Mouse (Mus musculus) heart, adult 2 months (tissue): ENCODE data around the gene Wipi2. TPM values are rescaled to one million over a fixed set of nuclear protein-coding genes. Genes with fewer than 3 reads are reported as not detected.

Experiments
- DNase-seq, 2 experiments: peaks; one replicate each; pipeline ENCODE4 v3.0.0; 2021
- H3K27ac ChIP-seq: fragments of 200-600 bp; 2 replicates; pipeline ENCODE4 v1.8.1; 2022
- H3K27me3 ChIP-seq: fragments of 200-500 bp; 2 replicates; pipeline ENCODE4 v1.6.1; 2012; ENCODE audit warnings: mild to moderate bottlenecking, low read length, inconsistent platforms, mixed read lengths; ENCODE audit not compliant: control insufficient read depth, insufficient read depth
- H3K36me3 ChIP-seq: fragments of 200-500 bp; 2 replicates; pipeline ENCODE4 v1.6.1; 2012; ENCODE audit warnings: low read length, inconsistent platforms; ENCODE audit not compliant: control insufficient read depth, insufficient read depth
- H3K4me1 ChIP-seq: fragments of 200-500 bp; 2 replicates; pipeline ENCODE4 v1.6.1; 2011; ENCODE audit warnings: low read length; ENCODE audit not compliant: control insufficient read depth, insufficient read depth
- H3K4me3 ChIP-seq: fragments of 200-600 bp; 2 replicates; pipeline ENCODE4 v1.8.1; 2022
- H3K79me2 ChIP-seq: fragments of 200-500 bp; replicated peaks from 2 replicates; pipeline ENCODE4 v1.6.1; 2012; ENCODE audit warnings: mild to moderate bottlenecking, inconsistent platforms, low read length, moderate library complexity, mixed read lengths; ENCODE audit not compliant: control insufficient read depth, insufficient read depth
- H3K9ac ChIP-seq: fragments of 200-500 bp; 2 replicates; pipeline ENCODE4 v1.6.1; 2012; ENCODE audit warnings: low read depth, mild to moderate bottlenecking, control low read depth, inconsistent platforms, low read length, mixed read lengths
- CTCF ChIP-seq: fragments of 200-600 bp; IDR thresholded peaks from 2 replicates; pipeline ENCODE4 v1.8.1; 2022; ENCODE audit warnings: antibody characterized with exemption, mild to moderate bottlenecking, moderate library complexity
- EP300 ChIP-seq: fragments of 200-500 bp; IDR thresholded peaks from 2 replicates; pipeline ENCODE4 v1.6.1; 2011; ENCODE audit warnings: low read depth, low read length, control low read depth; ENCODE audit not compliant: insufficient read depth
- POLR2A ChIP-seq: fragments of 200-500 bp; IDR thresholded peaks from 2 replicates; pipeline ENCODE4 v1.6.1; 2011; ENCODE audit warnings: mild to moderate bottlenecking, low read depth, low read length, control low read depth; ENCODE audit not compliant: insufficient read depth
- WGBS: fragments of 180-500 bp; shearing (Covaris S2); methylation state at CpG from one replicate; pipeline ENCODE4 v1.1.7; 2018; 5-methylcytosine and 5-hydroxymethylcytosine counted together
- intact Hi-C: fragments of 180-260 bp; cut with DNase I; formaldehyde crosslinking; loops from one replicate; pipeline ENCODE4 v1.15.1; 2025
- polyA plus RNA-seq: library from polyadenylated mRNA; depleted of rRNA; stranded (reverse); fragments of >200 nt; gene quantifications from 2 replicates; pipeline ENCODE4 v1.2.3, GENCODE M21; 2012
- total RNA-seq, 2 experiments: library from RNA; stranded (reverse); gene quantifications; 2 replicates each; pipeline ENCODE4 v1.2.3; 2021

Wipi2 gene
- total and polyA plus RNA-seq, 3 experiments, result 24.1 to 43.0 (median 33.2) TPM

DNA sequence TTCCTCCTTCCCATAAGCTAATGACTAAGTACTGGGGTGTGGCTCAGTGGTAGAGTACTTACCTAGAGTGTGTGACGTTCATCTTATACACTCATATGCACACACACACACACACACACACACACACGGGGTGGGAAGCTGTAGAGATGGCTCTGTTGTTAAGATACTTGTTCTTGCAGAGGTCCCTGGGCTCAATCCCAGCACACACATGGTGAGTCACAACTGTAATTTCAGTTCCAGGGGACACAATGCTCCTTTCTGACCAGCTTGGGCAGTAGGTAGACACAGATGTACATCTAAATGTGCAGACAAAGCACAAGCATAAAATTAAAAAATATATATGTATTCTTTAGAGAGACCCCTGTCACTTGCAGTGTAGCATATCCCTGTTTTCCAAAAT lies 70.2 kb downstream of the Wipi2 start:
- Histone ChIP-seq H3K79me2 (no peaks in the 10 kb centered on the region), H3K4me3 (no peak overlapping the region), H3K27ac (no peak overlapping the region), H3K9ac (no peak overlapping the region), H3K4me1 (no peaks in the 10 kb centered on the region), H3K27me3 (peaks cover 6% of the 10 kb centered on the region), H3K36me3 (no peaks in the 10 kb centered on the region)
- WGBS, result 54% methylated on average over 2 of the region's 2 CpGs
- TF ChIP-seq EP300, result no peak
- TF ChIP-seq CTCF, result no peak
- no peak for TF ChIP-seq POLR2A
- DNase-seq, result no peak
- intact Hi-C loops, result no loop called here

DNA sequence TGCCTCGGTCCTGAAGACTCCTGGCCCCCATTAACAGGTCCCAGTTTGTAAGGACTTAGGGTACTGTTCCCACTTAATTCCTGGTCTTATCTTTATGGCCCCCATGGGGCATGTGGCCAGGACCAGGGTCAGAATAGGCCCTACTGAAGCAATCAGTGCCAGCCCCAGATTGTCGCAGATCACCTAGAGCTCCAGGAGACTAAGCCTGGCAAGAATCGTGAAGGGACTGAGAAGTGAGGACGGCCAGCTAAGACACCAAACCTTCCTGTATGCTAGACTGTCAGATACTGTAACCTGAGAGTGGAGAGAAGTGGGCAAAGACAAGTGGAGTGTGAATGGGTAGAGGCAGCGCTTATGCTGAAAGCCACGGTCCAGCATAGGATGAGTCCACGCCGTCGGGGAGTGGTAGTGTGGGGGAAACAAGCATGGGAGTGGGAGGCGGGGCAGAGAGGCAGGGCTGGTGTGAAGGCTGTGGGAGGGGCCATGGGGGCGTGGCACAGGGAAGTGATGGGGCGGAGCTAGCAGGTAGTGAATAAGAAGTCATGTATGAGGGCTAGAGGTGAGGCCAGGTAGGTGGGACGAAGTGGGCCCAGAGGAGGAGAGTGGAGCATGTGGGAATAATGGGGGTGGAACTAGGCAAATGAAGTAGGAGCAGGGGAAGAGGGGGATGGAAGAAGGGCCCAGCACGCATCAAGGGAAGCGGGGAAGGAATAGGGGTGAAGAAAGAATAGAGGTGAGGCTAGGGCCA lies 73.5 kb downstream of the Wipi2 start:
- no peak overlapping the region for H3K27ac ChIP-seq
- WGBS, result 10% methylated on average over 15 of the region's 15 CpGs
- intact Hi-C loops, result no loop called here
- H3K9ac ChIP-seq, result no peak overlapping the region
- H3K27me3 ChIP-seq, result peaks cover 5% of the 10 kb centered on the region
- no peak for DNase-seq
- no peaks in the 10 kb centered on the region for H3K4me1 ChIP-seq
- TF ChIP-seq POLR2A (no peak), CTCF (no peak), EP300 (no peak)
- H3K4me3 ChIP-seq, result no peak overlapping the region
- H3K36me3 ChIP-seq, result no peaks in the 10 kb centered on the region
- H3K79me2 ChIP-seq, result no peaks in the 10 kb centered on the region

DNA sequence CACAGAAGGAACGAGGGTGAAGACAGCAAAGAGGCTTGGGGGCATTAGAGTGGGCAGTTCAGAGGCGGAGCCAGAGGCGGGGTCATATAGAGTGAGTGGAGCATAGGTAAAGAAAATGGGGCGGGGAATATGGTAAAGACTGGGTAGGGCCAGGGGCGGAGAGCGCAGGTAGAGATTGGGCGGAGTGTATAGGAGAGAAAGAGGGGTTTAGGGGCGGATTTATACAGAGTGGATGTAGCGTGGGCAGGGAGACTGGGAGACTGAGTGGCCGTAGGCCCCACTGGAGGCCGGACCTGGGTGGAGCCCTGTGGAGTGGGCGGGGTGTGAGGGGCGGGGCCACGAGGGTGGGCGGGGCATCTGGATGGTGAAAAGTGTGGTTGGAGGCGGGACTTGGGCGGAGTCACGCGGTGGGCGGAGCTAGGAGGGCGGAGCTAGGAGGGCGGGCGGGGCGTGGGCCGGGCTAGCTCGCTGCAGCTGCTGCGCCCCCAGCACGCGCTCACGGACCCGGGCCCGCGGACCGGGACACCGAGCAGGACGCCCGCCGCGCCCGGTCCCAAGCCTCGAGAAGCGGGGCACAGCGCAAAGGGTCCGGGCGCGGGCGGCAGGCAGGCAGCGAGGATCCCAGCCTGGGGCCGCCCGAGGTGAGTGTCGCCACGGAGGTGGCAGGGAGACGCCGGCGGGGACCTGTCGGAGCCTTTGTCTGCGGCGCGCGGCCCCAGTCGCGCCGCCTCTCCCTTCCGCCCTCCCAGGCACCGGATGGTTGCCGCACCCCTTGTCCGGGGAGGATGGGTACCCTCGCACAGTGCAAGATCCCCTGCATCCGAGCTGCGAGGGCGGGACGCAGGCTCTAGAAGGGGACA lies 74.4 kb downstream of the Wipi2 start:
- TF ChIP-seq CTCF, result no peak
- no peak for TF ChIP-seq EP300
- no peak for TF ChIP-seq POLR2A
- peaks cover 5% of the 10 kb centered on the region for H3K27me3 ChIP-seq
- no peak overlapping the region for H3K27ac ChIP-seq
- H3K36me3 ChIP-seq, result no peaks in the 10 kb centered on the region
- intact Hi-C loops, result no loop called here
- H3K79me2 ChIP-seq, result no peaks in the 10 kb centered on the region
- DNase-seq, result no peak
- WGBS, result under 1% methylated on average over 59 of the region's 72 CpGs
- 0 out of 2 replicates have a peak overlapping the region, but pooled peaks have one; percentile 9 for H3K9ac ChIP-seq
- no peaks in the 10 kb centered on the region for H3K4me1 ChIP-seq
- H3K4me3 ChIP-seq, result peak overlapping the region; percentile 46

DNA sequence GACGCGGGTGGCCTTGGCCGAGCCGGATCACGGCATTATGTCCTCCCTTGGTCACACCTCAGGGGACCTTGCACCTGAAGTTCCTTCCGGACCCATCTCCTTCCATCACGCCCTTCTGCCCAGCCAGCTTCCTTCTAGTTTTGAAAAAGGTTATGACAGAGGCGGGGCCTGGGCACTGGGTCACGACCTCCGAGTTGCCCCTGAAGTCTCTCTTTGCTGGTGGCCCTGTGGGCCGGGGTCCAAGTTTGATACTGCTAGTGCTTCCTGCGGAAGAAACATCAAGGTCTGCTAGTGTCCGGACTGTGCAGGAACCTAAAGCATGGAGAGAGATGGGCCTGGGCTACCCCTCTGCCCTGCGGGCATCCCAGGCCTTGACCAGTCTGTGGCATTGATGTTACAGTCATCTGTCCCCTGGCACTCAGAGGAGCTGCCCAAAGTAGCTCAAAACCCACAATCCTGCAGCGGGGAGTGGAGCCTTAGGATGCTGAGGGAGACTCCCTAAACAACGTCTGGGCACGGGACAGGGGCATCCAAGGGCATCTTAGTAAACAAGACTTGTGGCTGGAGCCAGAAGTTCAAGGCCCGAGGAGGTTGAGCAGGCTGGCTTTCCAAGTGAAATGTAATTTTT lies 75.1 kb downstream of the Wipi2 start:
- no peaks in the 10 kb centered on the region for H3K36me3 ChIP-seq
- H3K4me3 ChIP-seq, result peak overlapping the region; percentile 46
- TF ChIP-seq CTCF, result no peak
- TF ChIP-seq POLR2A, result no peak
- no peak for TF ChIP-seq EP300
- H3K9ac ChIP-seq, result no peak overlapping the region
- no peak overlapping the region for H3K27ac ChIP-seq
- no peaks in the 10 kb centered on the region for H3K4me1 ChIP-seq
- intact Hi-C loops, result no loop called here
- H3K79me2 ChIP-seq, result no peaks in the 10 kb centered on the region
- no peak for DNase-seq
- peaks cover 5% of the 10 kb centered on the region for H3K27me3 ChIP-seq
- 23% methylated on average over 18 of the region's 18 CpGs for WGBS

DNA sequence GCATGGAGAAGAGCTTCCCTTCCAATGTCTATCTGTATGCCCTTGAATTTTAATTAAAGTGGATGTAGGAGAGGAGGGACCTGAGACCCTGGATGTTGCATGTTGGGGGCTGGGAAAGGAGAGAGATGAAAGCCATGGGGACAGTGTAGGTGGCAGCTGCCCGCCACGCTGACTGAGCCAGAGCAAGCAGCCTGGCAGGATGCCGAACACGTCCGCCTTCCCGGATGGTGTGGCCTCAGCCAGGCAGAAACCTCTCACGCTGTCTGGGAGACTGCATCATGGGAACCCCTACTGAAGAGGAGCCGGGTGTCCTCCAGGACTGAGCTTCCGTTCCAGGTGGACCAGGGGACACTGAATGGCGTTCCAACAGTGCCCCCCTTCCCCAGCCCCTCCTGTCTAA lies 76.1 kb downstream of the Wipi2 start:
- intact Hi-C loops, result no loop called here
- no peak overlapping the region for H3K9ac ChIP-seq
- no peak overlapping the region for H3K4me3 ChIP-seq
- peaks cover 3% of the 10 kb centered on the region for H3K27me3 ChIP-seq
- no peaks in the 10 kb centered on the region for H3K36me3 ChIP-seq
- TF ChIP-seq CTCF, result no peak
- no peak for TF ChIP-seq EP300
- TF ChIP-seq POLR2A, result no peak
- no peak overlapping the region for H3K27ac ChIP-seq
- H3K4me1 ChIP-seq, result no peaks in the 10 kb centered on the region
- H3K79me2 ChIP-seq, result no peaks in the 10 kb centered on the region
- no peak for DNase-seq
- WGBS, result 76% methylated on average over 10 of the region's 10 CpGs

DNA sequence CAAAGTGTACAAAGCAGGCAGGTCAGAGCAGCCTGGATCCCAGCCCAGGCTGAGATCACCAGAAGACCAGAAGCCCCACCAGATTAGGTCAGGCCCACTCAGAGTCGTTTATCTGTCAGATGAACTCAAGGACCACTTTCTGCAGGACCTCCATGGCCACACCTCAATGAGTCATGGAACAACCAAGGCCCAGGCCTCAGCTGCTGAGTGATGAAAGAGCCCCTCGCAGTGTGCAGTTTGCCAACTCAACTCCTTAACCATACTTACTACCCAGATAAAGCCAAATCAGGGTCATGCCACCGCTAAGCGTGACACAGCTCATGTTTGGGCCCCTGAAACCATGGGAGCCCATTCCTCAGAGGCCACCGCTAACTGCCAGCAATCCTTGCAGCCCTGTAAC lies 80.2 kb downstream of the Wipi2 start:
- TF ChIP-seq CTCF (no peak), EP300 (no peak), POLR2A (no peak)
- no peak overlapping the region for H3K9ac ChIP-seq
- 75% methylated on average over 5 of the region's 5 CpGs for WGBS
- intact Hi-C loops, result no loop called here
- no peaks in the 10 kb centered on the region for H3K36me3 ChIP-seq
- no peak overlapping the region for H3K27ac ChIP-seq
- no peaks in the 10 kb centered on the region for H3K27me3 ChIP-seq
- H3K4me1 ChIP-seq, result no peaks in the 10 kb centered on the region
- H3K4me3 ChIP-seq, result no peak overlapping the region
- no peaks in the 10 kb centered on the region for H3K79me2 ChIP-seq
- DNase-seq, result no peak
